Mouse (Mus musculus) liver, embryonic 14.5 days (tissue): ENCODE measurements around the gene Lzts2. TPM values are rescaled to one million over a fixed set of nuclear protein-coding genes. Genes with fewer than 3 reads are reported as not detected.

ENCODE experiments used
- ATAC-seq: fragments of 200-750 bp; cut with Nextera tagmentation; 2 replicates; pipeline ENCODE4 v1.8.0; 2017; ENCODE audit warnings: moderate number of reproducible peaks, mild to moderate bottlenecking, moderate library complexity; ENCODE audit not compliant: insufficient read depth
- DNase-seq, 3 experiments: peaks; one replicate each; pipeline ENCODE4 v3.0.0-alpha.2; 2012 to 2013; ENCODE audit warnings: low read depth in 3 of 3, low spot score in 3 of 3
- H3K27ac ChIP-seq: fragments of 300-500 bp; sonication (generic); 2 replicates; pipeline ENCODE4 v1.5.1; 2014; ENCODE audit warnings: moderate library complexity, mild to moderate bottlenecking, control low read depth, inconsistent platforms
- H3K27me3 ChIP-seq: fragments of 300-500 bp; sonication (generic); 2 replicates; pipeline ENCODE4 v1.6.1; 2014; ENCODE audit warnings: mild to moderate bottlenecking, low read length, moderate library complexity; ENCODE audit not compliant: control insufficient read depth, insufficient read depth
- H3K36me3 ChIP-seq: fragments of 300-500 bp; sonication (generic); replicated peaks from 2 replicates; pipeline ENCODE4 v1.6.1; 2014; ENCODE audit warnings: low read depth; ENCODE audit not compliant: control insufficient read depth, insufficient read depth
- H3K4me1 ChIP-seq, 2 experiments: fragments of 200-500 bp in 1 of 2; fragments of 300-500 bp in 1 of 2; sonication (generic) in 1 of 2; replicated peaks; 2 replicates each; pipeline ENCODE4 v1.6.1; 2012 to 2014; ENCODE audit warnings: antibody characterized with exemption in 1 of 2, inconsistent platforms in 1 of 2, low read length in 1 of 2; ENCODE audit not compliant: control insufficient read depth in 2 of 2, insufficient read depth in 2 of 2
- H3K4me2 ChIP-seq: fragments of 300-500 bp; sonication (generic); 2 replicates; pipeline ENCODE4 v1.6.1; 2014; ENCODE audit warnings: low read depth, mild to moderate bottlenecking, control low read depth, moderate library complexity
- H3K4me3 ChIP-seq, 2 experiments: fragments of 200-500 bp in 1 of 2; fragments of 300-500 bp in 1 of 2; sonication (generic) in 1 of 2; 2 replicates each; pipeline ENCODE4 v1.5.1; 2012 to 2014; ENCODE audit warnings: low read depth in 2 of 2, low read length in 2 of 2, mild to moderate bottlenecking in 2 of 2, control low read depth in 1 of 2, inconsistent platforms in 1 of 2, moderate library complexity in 1 of 2; ENCODE audit not compliant: insufficient read depth in 1 of 2
- H3K9ac ChIP-seq: fragments of 300-500 bp; sonication (generic); replicated peaks from 2 replicates; pipeline ENCODE4 v1.6.1; 2014; ENCODE audit warnings: mild to moderate bottlenecking, control low read depth, moderate library complexity
- H3K9me3 ChIP-seq: fragments of 300-500 bp; sonication (generic); 2 replicates; pipeline ENCODE4 v1.6.1; 2016; ENCODE audit warnings: low read length, mixed read lengths; ENCODE audit not compliant: control insufficient read depth
- CTCF ChIP-seq: IDR thresholded peaks from 2 replicates; pipeline ENCODE4 v1.5.1; 2016; ENCODE audit warnings: antibody characterized with exemption, low read depth, control low read depth
- EP300 ChIP-seq: IDR thresholded peaks from 2 replicates; pipeline ENCODE4 v1.6.1; 2016; ENCODE audit warnings: antibody characterized with exemption, low read depth
- WGBS: fragments of 180-500 bp; shearing (Covaris S2); extraction: QIAGEN DNeasy Blood & Tissue Kit; methylation state at CpG from one replicate; pipeline ENCODE4 v1.1.7; 2014; ENCODE audit not compliant: insufficient replicate concordance; 5-methylcytosine and 5-hydroxymethylcytosine counted together
- polyA plus RNA-seq, 2 experiments: library from polyadenylated mRNA; depleted of rRNA in 1 of 2; stranded (reverse) in 1 of 2; unstranded in 1 of 2; fragments of >200 nt; fragmentation: Nextera tagmentation in 1 of 2; extraction: Ambion mirVana in 1 of 2; gene quantifications; 2 replicates each; pipeline versions ENCODE4 v1.2.1 to v1.2.3; 2012 to 2014

Lzts2 gene
- polyA plus RNA-seq, 2 experiments: 3.7 to 4.8 TPM

GRCm38 (mm10) chr19:44999647-45000046 lies 14.6 kb upstream of the Lzts2 start:
- no peaks in the 10 kb centered on the region for H3K9me3 ChIP-seq
- H3K36me3 ChIP-seq: peaks cover 7% of the 10 kb centered on the region
- DNase-seq: no peak
- no peaks in the 10 kb centered on the region for H3K27me3 ChIP-seq
- no peak overlapping the region for H3K27ac ChIP-seq
- TF ChIP-seq CTCF: no peak
- no peak for TF ChIP-seq EP300
- no peak overlapping the region for H3K9ac ChIP-seq
- no peaks in the 10 kb centered on the region for H3K4me1 ChIP-seq
- WGBS: 72% methylated on average over 8 of the region's 8 CpGs
- H3K4me2 ChIP-seq: no peak overlapping the region
- ATAC-seq: no peak
- H3K4me3 ChIP-seq: no peak overlapping the region

DNA sequence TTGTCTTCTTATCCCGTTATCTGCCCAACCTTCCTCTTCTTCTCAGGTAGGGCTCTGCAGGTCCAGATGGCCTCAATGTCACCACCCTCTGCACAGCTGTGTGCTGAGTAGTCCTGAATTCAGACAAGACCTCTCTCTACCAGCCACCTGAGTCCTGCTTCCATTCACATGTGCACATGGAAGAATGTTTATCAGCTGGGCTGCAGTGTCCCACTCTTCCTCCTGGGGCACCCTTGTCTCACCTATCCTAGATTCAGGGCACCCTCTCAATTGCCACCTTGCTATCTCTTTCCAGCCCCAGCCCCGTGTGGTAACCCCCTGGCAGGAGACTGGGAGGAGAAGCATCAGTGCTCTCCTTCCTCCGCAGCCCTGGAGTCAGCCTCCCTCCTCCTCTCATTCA lies 11.9 kb upstream of the Lzts2 start:
- no peak overlapping the region for H3K27ac ChIP-seq
- H3K4me2 ChIP-seq: no peak overlapping the region
- no peaks in the 10 kb centered on the region for H3K27me3 ChIP-seq
- peaks cover 7% of the 10 kb centered on the region for H3K36me3 ChIP-seq
- TF ChIP-seq CTCF: peak; percentile 42
- TF ChIP-seq EP300: no peak
- H3K4me3 ChIP-seq: no peak overlapping the region
- H3K9me3 ChIP-seq: no peaks in the 10 kb centered on the region
- 67% methylated on average over 3 of the region's 3 CpGs for WGBS
- DNase-seq (no peak), ATAC-seq (no peak)
- peaks cover 5 to 9% of the 10 kb centered on the region in 2 experiments for H3K4me1 ChIP-seq
- no peak overlapping the region for H3K9ac ChIP-seq

GRCm38 (mm10) chr19:45003740-45004516 lies 10.3 kb upstream of the Lzts2 start:
- ATAC-seq (no peak), DNase-seq (no peak)
- no peak overlapping the region for H3K4me3 ChIP-seq
- no peak overlapping the region for H3K9ac ChIP-seq
- no peak overlapping the region for H3K4me2 ChIP-seq
- peaks cover 5 to 14% of the 10 kb centered on the region in 2 experiments for H3K4me1 ChIP-seq
- H3K9me3 ChIP-seq: no peaks in the 10 kb centered on the region
- H3K27me3 ChIP-seq: no peaks in the 10 kb centered on the region
- no peak overlapping the region for H3K27ac ChIP-seq
- TF ChIP-seq EP300 (no peak), CTCF (no peak)
- WGBS: 80% methylated on average over 7 of the region's 7 CpGs
- H3K36me3 ChIP-seq: peaks cover 7% of the 10 kb centered on the region

- 8% methylated on average over 16 of the region's 16 CpGs for WGBS
- TF ChIP-seq EP300: no peak
- no peak for TF ChIP-seq CTCF
- DNase-seq (peak; percentile 57 to 71 (median 67)), ATAC-seq (no peak; the same call in 1 of the 2 replicates)
- Histone ChIP-seq H3K4me1 (peaks cover 5 to 14% of the 10 kb centered on the region in 2 experiments), H3K27ac (peak within 1 kb of the TSS; percentile 29), H3K4me3 (peak within 1 kb of the TSS; percentile 65 to 79), H3K9me3 (no peaks in the 10 kb centered on the region), H3K4me2 (peak within 1 kb of the TSS; percentile 96), H3K36me3 (peaks cover 7% of the 10 kb centered on the region), H3K27me3 (no peaks in the 10 kb centered on the region), H3K9ac (peak within 1 kb of the TSS; percentile 59)
Observed at GRCm38 (mm10) chr19:45005444-45005843, 8.8 kb upstream of the Lzts2 start, which contains the start of gene Twnk. Twnk (plus strand) TSS chr19:45005663.

DNA sequence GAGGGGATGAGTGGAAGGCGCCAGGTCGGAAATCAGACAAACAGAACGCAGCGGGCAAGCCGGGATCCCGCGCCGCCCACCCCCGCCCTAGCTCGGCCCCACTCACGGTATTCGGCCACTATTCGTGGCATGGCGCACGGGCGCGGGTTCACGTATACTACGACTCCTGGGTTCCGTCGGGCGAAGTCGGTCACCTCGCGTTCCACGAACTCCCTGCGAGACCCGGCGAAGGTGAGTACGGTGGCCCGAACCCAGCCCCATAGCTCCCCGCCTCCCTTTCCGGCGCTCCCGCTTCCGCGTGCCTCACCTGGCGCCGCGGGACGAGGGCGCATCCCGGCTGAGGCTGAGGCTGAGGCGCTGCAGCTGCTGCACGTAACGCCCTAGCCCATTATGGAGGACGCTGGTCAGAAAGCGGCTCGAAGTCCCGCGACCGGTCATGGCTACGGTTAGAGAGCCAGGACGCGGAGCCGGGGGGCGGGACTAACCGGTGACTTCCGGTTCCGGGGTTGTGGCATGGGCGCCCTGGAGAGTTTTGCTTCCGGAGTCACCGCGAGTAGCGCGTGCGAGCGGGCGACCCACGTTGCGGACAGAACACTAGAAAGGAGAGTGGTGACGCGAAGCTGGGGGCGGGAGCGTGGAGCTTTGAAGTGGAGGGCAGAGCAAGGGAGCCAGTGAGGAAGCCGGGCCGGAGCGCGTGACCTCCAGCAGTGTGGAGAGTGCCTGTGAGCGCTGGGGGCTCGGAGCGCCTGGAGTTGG lies 8.1 kb upstream of the Lzts2 start, which contains the start of gene Mrpl43:
TSS of gene Mrpl43 (minus strand) at position 486 of the 756 bp plus-strand sequence.
- no peaks in the 10 kb centered on the region for H3K27me3 ChIP-seq
- WGBS: under 1% methylated on average over 82 of the region's 82 CpGs

More for the DNA sequence above, 8.1 kb upstream of the Lzts2 start, which contains the start of gene Mrpl43:
- Histone ChIP-seq H3K36me3 (peaks cover 7% of the 10 kb centered on the region), H3K9ac (peak within 1 kb of the TSS; percentile 59), H3K9me3 (no peaks in the 10 kb centered on the region), H3K4me3 (peak within 1 kb of the TSS; percentile 65 to 79), H3K4me1 (peaks cover 5 to 14% of the 10 kb centered on the region in 2 experiments), H3K27ac (peak within 1 kb of the TSS; percentile 29), H3K4me2 (peak within 1 kb of the TSS; percentile 96)
- peak; percentile 77 to 84 (median 80) for DNase-seq
- ATAC-seq: peak; percentile 84
- TF ChIP-seq EP300 (0 out of 2 replicates have a peak, but pooled peaks have one; percentile 13), CTCF (peak; percentile 23; the same call in 1 of the 2 replicates)
